Mouse (Mus musculus) G1E (cell line): ENCODE data around the gene Adcy6.

Experiments used
- CTCF ChIP-seq: IDR thresholded peaks from 2 replicates; pipeline ENCODE4 v1.5.1; 2012; ENCODE audit warnings: low read depth, low read length, inconsistent platforms, mixed read lengths
- GATA1 ChIP-seq: IDR thresholded peaks from 2 replicates; pipeline ENCODE4 v1.6.1; 2012; ENCODE audit warnings: borderline replicate concordance, low read length, inconsistent platforms, mixed read lengths
- GATA2 ChIP-seq: IDR thresholded peaks from 2 replicates; pipeline ENCODE4 v1.6.1; 2012; ENCODE audit warnings: low read depth, low read length, inconsistent platforms, borderline replicate concordance
- POLR2AphosphoS5 ChIP-seq: IDR thresholded peaks from 2 replicates; pipeline ENCODE4 v1.6.1; 2012; ENCODE audit warnings: low read depth, low read length, inconsistent platforms; ENCODE audit not compliant: insufficient replicate concordance
- TAL1 ChIP-seq: conservative IDR thresholded peaks from 2 replicates; pipeline ENCODE4 v1.6.1; 2012; ENCODE audit warnings: low read depth, low read length, inconsistent platforms, mixed read lengths

GRCm38 (mm10) chr15:98614551-98614950 lies 4.7 kb upstream of the Adcy6 start:
- TF ChIP-seq GATA1, result no peak
- TF ChIP-seq CTCF, result no peak
- no peak for TF ChIP-seq POLR2AphosphoS5
- TF ChIP-seq GATA2, result no peak
- TF ChIP-seq TAL1, result no peak
